Mouse (Mus musculus) C2C12 (cell line): ENCODE results near the gene Igdcc3.

Experiments
- CEBPB ChIP-seq: IDR thresholded peaks from one replicate; pipeline ENCODE4 v1.6.1; 2011; ENCODE audit warnings: low read depth, mild to moderate bottlenecking, control low read depth, moderate library complexity
- CTCF ChIP-seq: IDR thresholded peaks from one replicate; pipeline ENCODE4 v1.5.1; 2011; ENCODE audit not compliant: control insufficient read depth, insufficient read depth, insufficient read length
- FOSL1 ChIP-seq: IDR thresholded peaks from one replicate; pipeline ENCODE4 v1.8.0; 2011; ENCODE audit warnings: mild to moderate bottlenecking, low read length; ENCODE audit not compliant: poor library complexity, insufficient read depth, severe bottlenecking
- MAX ChIP-seq: IDR thresholded peaks from one replicate; pipeline ENCODE4 v1.6.1; 2011; ENCODE audit warnings: mild to moderate bottlenecking, control low read depth
- MYOD1 ChIP-seq: IDR thresholded peaks from one replicate; pipeline ENCODE4 v1.6.1; 2011; ENCODE audit warnings: low read depth; ENCODE audit not compliant: control insufficient read depth, insufficient read length
- MYOG ChIP-seq: IDR thresholded peaks from one replicate; pipeline ENCODE4 v1.6.1; 2011; ENCODE audit not compliant: control insufficient read depth, insufficient read length; ENCODE audit errors: extremely low read depth
- USF1 ChIP-seq: IDR thresholded peaks from one replicate; pipeline ENCODE4 v1.6.1; 2011; ENCODE audit warnings: low read depth, mild to moderate bottlenecking, control low read depth, moderate library complexity

- TF ChIP-seq CTCF (no peak), USF1 (no peak), CEBPB (no peak), MYOG (no peak), MYOD1 (no peak), MAX (no peak), FOSL1 (no peak)
Measured at GRCm38 (mm10) chr9:65140936-65141305, at the start of gene Igdcc3.
